In genomic region chr5:69464435-69464834, GRCm38 (mm10) we compare ENCODE assay signal across 18 mouse cellular contexts.
DNase-seq lines count a peak whose midpoint lies in the region; ATAC-seq and TF ChIP-seq lines count a peak whose summit lies in the region.
"Had no signal": no experiment of that assay in that cellular context is flagged by ENCODE, and none has a peak within 500 bp of the region (broad histone marks: within the 10 kb centered on the region; RNA-seq: fewer than 3 reads in every experiment).

No protein-coding gene starts in this region.

- peak; percentile 29 for DNase-seq in embryonic facial prominence, embryonic 11.5 days (ENCODE audit: low spot score)
- no peak for DNase-seq in embryonic facial prominence, embryonic 10.5 days (ENCODE audit: low spot score)
- no peak for DNase-seq in left cerebral cortex, adult 2 months (ENCODE audit: extremely low spot score in 1 of 2, low spot score in 2 of 2)
- DNase-seq in left cerebral cortex, postnatal 10 days (ENCODE audit: extremely low spot score in 1 of 2, low spot score in 2 of 2): no peak
- DNase-seq in retina, embryonic 14.5 days (ENCODE audit: low spot score): peak; percentile 54
- DNase-seq in thymus, postnatal 14 days: no peak
- no peak for DNase-seq in ovary, postnatal 10 days (ENCODE audit: low spot score)
- DNase-seq: adrenal gland, postnatal 25 days; cerebellum, adult 8-10 months; heart, adult 18-20 months; kidney, adult 9 months; thymus, adult 18-20 months had no signal

- no peaks in the 10 kb centered on the region for H3K4me1 ChIP-seq in embryonic facial prominence, embryonic 11.5 days (ENCODE audit: control insufficient read depth, insufficient read depth, low read length)
- no peaks in the 10 kb centered on the region for H3K4me1 ChIP-seq in embryonic facial prominence, embryonic 10.5 days
- H3K4me1 ChIP-seq in E14TG2a.4 (replicated peaks; ENCODE audit: low read depth, low read length): no peaks in the 10 kb centered on the region
- H3K4me1 ChIP-seq: forebrain, embryonic 15.5 days; hindbrain, embryonic 10.5 days; limb, embryonic 13.5 days; midbrain, embryonic 13.5 days had no signal

- no peaks in the 10 kb centered on the region for H3K27me3 ChIP-seq in embryonic facial prominence, embryonic 11.5 days (ENCODE audit: control insufficient read depth, insufficient read depth, low read length)
- H3K27me3 ChIP-seq in embryonic facial prominence, embryonic 10.5 days (replicated peaks; ENCODE audit: low read depth, poor library complexity, severe bottlenecking): no peaks in the 10 kb centered on the region
- no peaks in the 10 kb centered on the region for H3K27me3 ChIP-seq in E14TG2a.4 (ENCODE audit: insufficient read depth, low read length)
- H3K27me3 ChIP-seq: forebrain, embryonic 15.5 days; limb, embryonic 13.5 days; midbrain, embryonic 13.5 days had no signal

- 68% methylated on average over 2 of the region's 2 CpGs for WGBS in embryonic facial prominence, embryonic 11.5 days
- 82% methylated on average over 2 of the region's 2 CpGs for WGBS in embryonic facial prominence, embryonic 10.5 days

- no peak for ATAC-seq in embryonic facial prominence, embryonic 11.5 days (replicated peaks; ENCODE audit: insufficient number of reproducible peaks, low FRiP score, low TSS enrichment, low read depth)
- ATAC-seq: forebrain, embryonic 15.5 days; inflammation-experienced regulatory T-cells, adult 6 months; midbrain, embryonic 13.5 days had no signal

- peak; percentile 39 for TF ChIP-seq CTCF in left cerebral cortex, adult 2 months (IDR thresholded peaks at IDR 0.05)
- peak; percentile 64 for TF ChIP-seq CTCF in E14TG2a.4 (conservative IDR thresholded peaks at IDR 0.05; ENCODE audit: low read length)

- H3K36me3 ChIP-seq in embryonic facial prominence, embryonic 11.5 days (replicated peaks; ENCODE audit: control insufficient read depth, insufficient read depth, low read depth, low read length): no peaks in the 10 kb centered on the region
- no peaks in the 10 kb centered on the region for H3K36me3 ChIP-seq in embryonic facial prominence, embryonic 10.5 days (replicated peaks)
- no peaks in the 10 kb centered on the region for H3K36me3 ChIP-seq in E14TG2a.4 (ENCODE audit: insufficient read depth, low read length)
- H3K36me3 ChIP-seq: forebrain, embryonic 15.5 days; hindbrain, embryonic 10.5 days; limb, embryonic 13.5 days; midbrain, embryonic 13.5 days had no signal

- H3K9me3 ChIP-seq in embryonic facial prominence, embryonic 11.5 days (replicated peaks; ENCODE audit: control insufficient read depth, low read length): no peaks in the 10 kb centered on the region
- H3K9me3 ChIP-seq in embryonic facial prominence, embryonic 10.5 days: no peaks in the 10 kb centered on the region
- no peaks in the 10 kb centered on the region for H3K9me3 ChIP-seq in E14TG2a.4 (ENCODE audit: low read length)
- H3K9me3 ChIP-seq: forebrain, embryonic 15.5 days; hindbrain, embryonic 10.5 days; limb, embryonic 13.5 days; midbrain, embryonic 13.5 days had no signal

- no peak overlapping the region for H3K4me2 ChIP-seq in embryonic facial prominence, embryonic 11.5 days (ENCODE audit: low read depth, low read length)
- H3K4me2 ChIP-seq: forebrain, embryonic 15.5 days; limb, embryonic 13.5 days; midbrain, embryonic 13.5 days had no signal

- intact Hi-C loops in left cerebral cortex, adult 2 months (cut with DNase I): no loop called here
- intact Hi-C loops in left cerebral cortex, postnatal 10 days (cut with DNase I): no loop called here

- H3K9ac ChIP-seq in embryonic facial prominence, embryonic 11.5 days (replicated peaks; ENCODE audit: low read length): no peak overlapping the region
- H3K9ac ChIP-seq: forebrain, embryonic 15.5 days; limb, embryonic 13.5 days; midbrain, embryonic 13.5 days had no signal

- no peak overlapping the region for H3K4me3 ChIP-seq in embryonic facial prominence, embryonic 11.5 days (ENCODE audit: low read depth, low read length)
- no peak overlapping the region for H3K4me3 ChIP-seq in embryonic facial prominence, embryonic 10.5 days
- H3K4me3 ChIP-seq in left cerebral cortex, adult 2 months: no peak overlapping the region
- no peak overlapping the region for H3K4me3 ChIP-seq in E14TG2a.4 (replicated peaks; ENCODE audit: low read length)
- H3K4me3 ChIP-seq: forebrain, embryonic 15.5 days; hindbrain, embryonic 10.5 days; limb, embryonic 13.5 days; midbrain, embryonic 13.5 days had no signal

- H3K27ac ChIP-seq in embryonic facial prominence, embryonic 11.5 days (replicated peaks; ENCODE audit: low read depth, low read length): no peak overlapping the region
- no peak overlapping the region for H3K27ac ChIP-seq in embryonic facial prominence, embryonic 10.5 days (replicated peaks)
- H3K27ac ChIP-seq in left cerebral cortex, adult 2 months: no peak overlapping the region
- H3K27ac ChIP-seq: forebrain, embryonic 15.5 days; hindbrain, embryonic 10.5 days; limb, embryonic 13.5 days; midbrain, embryonic 13.5 days had no signal

Comparison
In these comparisons a context has a peak if more than half of its experiments do, and no peak if none do; other contexts are left out.
1. DNase-seq: peak in embryonic facial prominence, embryonic 11.5 days (single experiment) and retina, embryonic 14.5 days (single experiment); none in embryonic facial prominence, embryonic 10.5 days (single experiment), left cerebral cortex, adult 2 months (0 of 2), left cerebral cortex, postnatal 10 days (0 of 2), thymus, postnatal 14 days (single experiment) and ovary, postnatal 10 days (single experiment).